ENCODE assay signal across 12 mouse cellular contexts in genomic region chr9:31931691-31932090, GRCm38 (mm10). TPM values are rescaled to one million over a fixed set of nuclear protein-coding genes. Genes with fewer than 3 reads are reported as not detected.
DNase-seq lines count a peak whose midpoint lies in the region; ATAC-seq lines count a peak whose summit lies in the region.
"Had no signal": no experiment of that assay in that cellular context is flagged by ENCODE, and none has a peak within 500 bp of the region (broad histone marks: within the 10 kb centered on the region; RNA-seq: fewer than 3 reads in every experiment).

No protein-coding gene starts in this region.

- WGBS in liver, embryonic 12.5 days (ENCODE audit: insufficient replicate concordance): 30% methylated on average over 5 of the region's 5 CpGs
- 60% methylated on average over 5 of the region's 5 CpGs for WGBS in midbrain, embryonic 11.5 days
- WGBS in midbrain, embryonic 15.5 days: 61% methylated on average over 5 of the region's 5 CpGs

- H3K4me2 ChIP-seq in liver, embryonic 12.5 days: no peak overlapping the region
- H3K4me2 ChIP-seq in midbrain, embryonic 11.5 days: no peak overlapping the region
- H3K4me2 ChIP-seq in midbrain, embryonic 15.5 days: no peak overlapping the region
- H3K4me2 ChIP-seq: heart, embryonic 11.5 days had no signal

- H3K27me3 ChIP-seq in liver, embryonic 12.5 days (replicated peaks): no peaks in the 10 kb centered on the region
- no peaks in the 10 kb centered on the region for H3K27me3 ChIP-seq in midbrain, embryonic 11.5 days (ENCODE audit: control insufficient read depth, insufficient read depth, low read length)
- no peaks in the 10 kb centered on the region for H3K27me3 ChIP-seq in midbrain, embryonic 15.5 days (replicated peaks)

- H3K4me3 ChIP-seq in liver, embryonic 12.5 days: no peak overlapping the region
- no peak overlapping the region for H3K4me3 ChIP-seq in midbrain, embryonic 11.5 days (ENCODE audit: low read depth, low read length)
- H3K4me3 ChIP-seq in midbrain, embryonic 15.5 days: no peak overlapping the region

- no peak overlapping the region for H3K9ac ChIP-seq in liver, embryonic 12.5 days
- no peak overlapping the region for H3K9ac ChIP-seq in midbrain, embryonic 11.5 days (ENCODE audit: low read length)
- H3K9ac ChIP-seq in midbrain, embryonic 15.5 days: no peak overlapping the region

- DNase-seq in liver: peak; percentile 53
- DNase-seq in NIH3T3 (ENCODE audit: low read depth): peak; percentile 18
- DNase-seq in kidney, postnatal 36 days: peak; percentile 32 to 63
- no peak for DNase-seq in layer of hippocampus, adult 8-10 months (ENCODE audit: low spot score in 2 of 2)
- no peak for DNase-seq in midbrain, embryonic 11.5 days (ENCODE audit: low spot score, missing footprints)
- DNase-seq: right cerebral cortex, postnatal 25 days had no signal

- H3K4me1 ChIP-seq in liver, embryonic 12.5 days: no peaks in the 10 kb centered on the region
- H3K4me1 ChIP-seq in midbrain, embryonic 11.5 days (ENCODE audit: control insufficient read depth, insufficient read depth, low read length): no peaks in the 10 kb centered on the region
- H3K4me1 ChIP-seq in midbrain, embryonic 15.5 days: no peaks in the 10 kb centered on the region

- H3K36me3 ChIP-seq in liver, embryonic 12.5 days: no peaks in the 10 kb centered on the region
- no peaks in the 10 kb centered on the region for H3K36me3 ChIP-seq in midbrain, embryonic 11.5 days (ENCODE audit: control insufficient read depth, insufficient read depth, low read length)
- no peaks in the 10 kb centered on the region for H3K36me3 ChIP-seq in midbrain, embryonic 15.5 days (replicated peaks)

- no peak for ATAC-seq in liver, embryonic 12.5 days
- ATAC-seq in megakaryocyte, adult 5-6 weeks (ENCODE audit: poor library complexity, severe bottlenecking): peak; percentile 67; the same call in 1 of the 2 replicates
- ATAC-seq in midbrain, embryonic 11.5 days (ENCODE audit: low FRiP score): no peak
- ATAC-seq in midbrain, embryonic 15.5 days (replicated peaks): no peak

- H3K9me3 ChIP-seq in liver, embryonic 12.5 days (replicated peaks): no peaks in the 10 kb centered on the region
- no peaks in the 10 kb centered on the region for H3K9me3 ChIP-seq in midbrain, embryonic 11.5 days (ENCODE audit: control insufficient read depth, low read length)
- H3K9me3 ChIP-seq in midbrain, embryonic 15.5 days: no peaks in the 10 kb centered on the region

- H3K27ac ChIP-seq in liver, embryonic 12.5 days: no peak overlapping the region
- H3K27ac ChIP-seq in midbrain, embryonic 11.5 days (ENCODE audit: low read depth, low read length): no peak overlapping the region
- no peak overlapping the region for H3K27ac ChIP-seq in midbrain, embryonic 15.5 days

RNA-seq across cellular contexts. Expression of gene Barx2, which starts 18.4 kb away (rescaled TPM):
- 0.06 TPM in 1 of 2 replicates, not detected in the other for polyA plus RNA-seq in liver, embryonic 12.5 days (2016; fragmentation: Nextera tagmentation; extraction: Ambion mirVana)
- not detected in 2 replicates for total RNA-seq in megakaryocyte, adult 5-6 weeks (2015)
- not detected in 2 replicates for total RNA-seq in megakaryocyte, adult 5-6 weeks (2017)
- total RNA-seq in layer of hippocampus, adult 8-10 months (2022): 1 to 10 TPM in 3 of 4 experiments, under 1 TPM in 1; 0.47 to 1.8 (median 1.1) TPM
- polyA plus RNA-seq in midbrain, embryonic 11.5 days (2014; fragmentation: Nextera tagmentation; extraction: Ambion mirVana): not detected in 2 replicates
- 0.17 TPM in 1 of 2 replicates, not detected in the other for polyA plus RNA-seq in midbrain, embryonic 15.5 days (2015; fragmentation: Nextera tagmentation; extraction: Ambion mirVana)
- polyA plus RNA-seq: hindbrain, embryonic 11.5 days; liver, embryonic 16.5 days had no signal

Comparison
In these comparisons a context has a peak if more than half of its experiments do, and no peak if none do; other contexts are left out.
1. DNase-seq: peak in liver (single experiment), NIH3T3 (single experiment) and kidney, postnatal 36 days (2 of 2); none in layer of hippocampus, adult 8-10 months (0 of 2) and midbrain, embryonic 11.5 days (single experiment).